Mouse (Mus musculus) megakaryocyte progenitor cell, adult 5-6 weeks (primary cell): ENCODE measurements around the gene Pawr. TPM values are rescaled to one million over a fixed set of nuclear protein-coding genes. Genes with fewer than 3 reads are reported as not detected.

Experiments used
- ATAC-seq: replicated peaks from 2 replicates; pipeline ENCODE4 v1.8.0; 2016; ENCODE audit warnings: mild to moderate bottlenecking, moderate TSS enrichment, inconsistent platforms; ENCODE audit not compliant: poor library complexity
- total RNA-seq, 2 experiments: library from RNA; stranded (forward) in 1 of 2; stranded (reverse) in 1 of 2; fragments of 157-497, 149-512 nt in 1 of 2; fragments of 200-1000 nt in 1 of 2; gene quantifications; 2 replicates each; pipeline versions ENCODE4 v1.2.3 to v1.2.4; 2015 to 2017

Gene Pawr
- 0.54 and 0.64 TPM in 2 replicates for total RNA-seq (2015)
- 0.17 TPM in 1 of 2 replicates, not detected in the other for total RNA-seq (2017)

GRCm38 (mm10) chr10:108331784-108332561 lies at the start of gene Pawr:
Gene Pawr (plus strand): TSS chr10:108332121.
- peak; percentile 61 for ATAC-seq

GRCm38 (mm10) chr10:108282351-108282750 lies 49.6 kb upstream of the Pawr start:
- ATAC-seq: peak; percentile 25

- no peak for ATAC-seq
These were observed 48.5 kb upstream of the Pawr start for GRCm38 (mm10) chr10:108283418-108283817.

- ATAC-seq: no peak
These were observed 48.1 kb upstream of the Pawr start for GRCm38 (mm10) chr10:108283837-108284236.

GRCm38 (mm10) chr10:108284445-108284844 lies 47.5 kb upstream of the Pawr start:
- ATAC-seq: no peak

- ATAC-seq: no peak
These were observed 46.9 kb upstream of the Pawr start for GRCm38 (mm10) chr10:108284977-108285376.

- ATAC-seq: no peak
These were observed 45.1 kb upstream of the Pawr start for GRCm38 (mm10) chr10:108286658-108287437.

- no peak for ATAC-seq
These were observed 44.5 kb upstream of the Pawr start for GRCm38 (mm10) chr10:108287438-108287801.

GRCm38 (mm10) chr10:108290046-108290445 lies 41.9 kb upstream of the Pawr start:
- no peak for ATAC-seq

- no peak for ATAC-seq
These were observed 40.0 kb upstream of the Pawr start for GRCm38 (mm10) chr10:108291688-108292471.

- no peak for ATAC-seq
These were observed 39.3 kb upstream of the Pawr start for GRCm38 (mm10) chr10:108292651-108293050.

GRCm38 (mm10) chr10:108293620-108294195 lies 38.2 kb upstream of the Pawr start:
- no peak for ATAC-seq

- ATAC-seq: no peak
These were observed 37.2 kb upstream of the Pawr start for GRCm38 (mm10) chr10:108294766-108295165.

GRCm38 (mm10) chr10:108296446-108296845 lies 35.5 kb upstream of the Pawr start:
- ATAC-seq: no peak

- ATAC-seq: no peak
These were observed 33.7 kb upstream of the Pawr start for GRCm38 (mm10) chr10:108298261-108298660.

GRCm38 (mm10) chr10:108298841-108299545 lies 32.9 kb upstream of the Pawr start:
- no peak for ATAC-seq

- no peak for ATAC-seq
These were observed 32.1 kb upstream of the Pawr start for GRCm38 (mm10) chr10:108299828-108300227.

- ATAC-seq: peak; percentile 98
These were observed 31.1 kb upstream of the Pawr start for GRCm38 (mm10) chr10:108300843-108301242.

GRCm38 (mm10) chr10:108307772-108308171 lies 24.1 kb upstream of the Pawr start:
- no peak for ATAC-seq

- ATAC-seq: no peak
These were observed 21.7 kb upstream of the Pawr start for GRCm38 (mm10) chr10:108310195-108310594.
